Mouse (Mus musculus): ENCODE measurements around the gene Ank3.

GRCm38 (mm10) chr10:69656321-69656720 lies 257.7 kb downstream of the Ank3 start:
- TF ChIP-seq POLR2A (IDR thresholded peaks at IDR 0.05; ENCODE audit: extremely low read depth, insufficient read depth, low read length) (no peak), CTCF (IDR thresholded peaks at IDR 0.05; ENCODE audit: low read depth, low read length) (peak; percentile 67)

All from liver, adult 2 months (tissue).